Comparison of ENCODE assay signal across 8 mouse cellular contexts in genomic region chr3:50442341-50443292, GRCm38 (mm10). TPM values are rescaled to one million over a fixed set of nuclear protein-coding genes. Genes with fewer than 3 reads are reported as not detected.
DNase-seq lines count a peak whose midpoint lies in the region; ATAC-seq and TF ChIP-seq lines count a peak whose summit lies in the region.

No protein-coding gene starts in this region.

- peak; percentile 27 for TF ChIP-seq POLR2A in myocyte (IDR thresholded peaks at IDR 0.05; ENCODE audit: insufficient read length, low read depth)

- H3ac ChIP-seq in myocyte (ENCODE audit: control insufficient read depth, insufficient read length), result peak overlapping the region; percentile 38

- H3K4me1 ChIP-seq in liver, embryonic 11.5 days (replicated peaks; ENCODE audit: control insufficient read depth, insufficient read depth, low read length), result no peaks in the 10 kb centered on the region
- H3K4me1 ChIP-seq in embryonic facial prominence, embryonic 12.5 days, result peaks cover 3% of the 10 kb centered on the region; the same call in 1 of the 2 replicates
- no peaks in the 10 kb centered on the region; the same call in 1 of the 2 replicates for H3K4me1 ChIP-seq in hindbrain, postnatal 0 days (ENCODE audit: insufficient read depth, low read length)

- peaks cover 19% of the 10 kb centered on the region for H3K79me2 ChIP-seq in myocyte (ENCODE audit: control insufficient read depth, insufficient read depth)

- H3K27me3 ChIP-seq in liver, embryonic 11.5 days (replicated peaks; ENCODE audit: control insufficient read depth, insufficient read depth, low read length), result no peaks in the 10 kb centered on the region
- H3K27me3 ChIP-seq in embryonic facial prominence, embryonic 12.5 days, result no peaks in the 10 kb centered on the region
- H3K27me3 ChIP-seq in hindbrain, postnatal 0 days (ENCODE audit: insufficient read depth, low read length), result no peaks in the 10 kb centered on the region
- H3K27me3 ChIP-seq in myocyte (ENCODE audit: control insufficient read depth, insufficient read depth, insufficient read length), result no peaks in the 10 kb centered on the region

- no peak for ATAC-seq in liver, embryonic 11.5 days (replicated peaks; ENCODE audit: low FRiP score)
- ATAC-seq in embryonic facial prominence, embryonic 12.5 days (ENCODE audit: insufficient number of reproducible peaks, insufficient read depth, low FRiP score, low TSS enrichment), result no peak
- peak; percentile 40; the same call in 1 of the 2 replicates for ATAC-seq in hindbrain, postnatal 0 days
- no peak for ATAC-seq in monocyte, adult 5-6 weeks (replicated peaks; ENCODE audit: insufficient number of reproducible peaks, low FRiP score, low TSS enrichment, poor library complexity, severe bottlenecking)
- no peak for ATAC-seq in megakaryocyte-erythroid progenitor cell, adult 5-6 weeks (replicated peaks; ENCODE audit: low FRiP score, low TSS enrichment, poor library complexity, severe bottlenecking)

- H3K4me2 ChIP-seq in liver, embryonic 11.5 days, result peak overlapping the region; percentile 68
- H3K4me2 ChIP-seq in embryonic facial prominence, embryonic 12.5 days (replicated peaks), result peak overlapping the region; percentile 72
- H3K4me2 ChIP-seq in hindbrain, postnatal 0 days (ENCODE audit: low read depth, low read length), result peak overlapping the region; percentile 53
- H3K4me2 ChIP-seq in myocyte (ENCODE audit: low read depth), result peak overlapping the region; percentile 92

- H3K9me3 ChIP-seq in liver, embryonic 11.5 days (ENCODE audit: control insufficient read depth, low read length), result no peaks in the 10 kb centered on the region
- no peaks in the 10 kb centered on the region for H3K9me3 ChIP-seq in embryonic facial prominence, embryonic 12.5 days
- H3K9me3 ChIP-seq in hindbrain, postnatal 0 days (ENCODE audit: low read length), result no peaks in the 10 kb centered on the region

- no peaks in the 10 kb centered on the region for H3K36me3 ChIP-seq in liver, embryonic 11.5 days (ENCODE audit: control insufficient read depth, insufficient read depth, low read length)
- H3K36me3 ChIP-seq in embryonic facial prominence, embryonic 12.5 days, result no peaks in the 10 kb centered on the region
- no peaks in the 10 kb centered on the region for H3K36me3 ChIP-seq in hindbrain, postnatal 0 days (ENCODE audit: insufficient read depth, low read length)
- no peaks in the 10 kb centered on the region for H3K36me3 ChIP-seq in myocyte (ENCODE audit: control insufficient read depth, insufficient read depth)

- no peak overlapping the region for H3K27ac ChIP-seq in liver, embryonic 11.5 days (ENCODE audit: low read depth, low read length)
- H3K27ac ChIP-seq in embryonic facial prominence, embryonic 12.5 days, result no peak overlapping the region
- H3K27ac ChIP-seq in hindbrain, postnatal 0 days, result peak overlapping the region; percentile 45; the same call in 1 of the 2 replicates

- no peak for TF ChIP-seq CTCF in hindbrain, postnatal 0 days (IDR thresholded peaks at IDR 0.05; ENCODE audit: low read depth)

- peak; percentile 30 for DNase-seq in liver, embryonic 11.5 days (ENCODE audit: low spot score)
- DNase-seq in liver, result no peak
- no peak for DNase-seq in hindbrain, postnatal 0 days (ENCODE audit: low spot score)
- DNase-seq in frontal cortex, postnatal 10 days (ENCODE audit: low spot score in 2 of 2), result no peak

- no peak overlapping the region for H3K4me3 ChIP-seq in liver, embryonic 11.5 days (ENCODE audit: low read depth, low read length)
- H3K4me3 ChIP-seq in embryonic facial prominence, embryonic 12.5 days, result peak overlapping the region; percentile 37; the same call in 1 of the 2 replicates
- peak overlapping the region; percentile 32 for H3K4me3 ChIP-seq in hindbrain, postnatal 0 days (ENCODE audit: low read length)
- peak overlapping the region; percentile 35 for H3K4me3 ChIP-seq in myocyte

- no peak overlapping the region for H3K9ac ChIP-seq in liver, embryonic 11.5 days (ENCODE audit: low read depth, low read length)
- H3K9ac ChIP-seq in embryonic facial prominence, embryonic 12.5 days, result no peak overlapping the region
- H3K9ac ChIP-seq in hindbrain, postnatal 0 days (replicated peaks; ENCODE audit: low read length), result no peak overlapping the region

- 78% methylated on average over 19 of the region's 19 CpGs for WGBS in liver, embryonic 11.5 days
- WGBS in embryonic facial prominence, embryonic 12.5 days, result 56% methylated on average over 19 of the region's 19 CpGs
- WGBS in hindbrain, postnatal 0 days, result 72% methylated on average over 19 of the region's 19 CpGs

TF ChIP-seq in myocyte, 11 proteins besides CTCF, POLR2A, EP300 and RAD21:
- peak in 1 of 3 experiments; percentile 30 for TF ChIP-seq MYOG (IDR thresholded peaks at IDR 0.05; ENCODE audit: control insufficient read depth in 1 of 3, insufficient read depth in 1 of 3, insufficient read length in 2 of 3, low read depth in 2 of 3)
- peak; percentile 40 for TF ChIP-seq POLR2AphosphoS2 (IDR thresholded peaks at IDR 0.05; ENCODE audit: insufficient read length, low read depth)
- no peak for TF ChIP-seq USF1 (IDR thresholded peaks at IDR 0.05; ENCODE audit: low read depth)
- TF ChIP-seq TCF3 (IDR thresholded peaks at IDR 0.05; ENCODE audit: insufficient read length, low read depth), result no peak
- TF ChIP-seq MYOD1 (IDR thresholded peaks at IDR 0.05; ENCODE audit: control insufficient read depth in 1 of 3, insufficient read length in 2 of 3, low read depth in 2 of 3), result peak in 1 of 3 experiments; percentile 17

RNA-seq across cellular contexts. Expression of gene Slc7a11, which starts 0.8 kb away (rescaled TPM):
- 0.51 and 0.64 TPM in 2 replicates for polyA plus RNA-seq in liver, embryonic 11.5 days (2014; fragmentation: Nextera tagmentation; extraction: Ambion mirVana)
- 1.2 TPM in 2 replicates for polyA plus RNA-seq in embryonic facial prominence, embryonic 12.5 days (2016; fragmentation: Nextera tagmentation; extraction: Ambion mirVana)
- total RNA-seq in hindbrain, postnatal 0 days (2014; rRNA removed), result 18.0 TPM in 2 replicates
- polyA plus RNA-seq in hindbrain, postnatal 0 days (2015; fragmentation: Nextera tagmentation; extraction: Ambion mirVana), result 4.1 and 4.8 TPM in 2 replicates
- polyA plus RNA-seq in myocyte (2012; fragmentation: generic; extraction: Trizol), result 7.2 TPM
- 6.0 to 12.4 TPM (median 9.0 TPM) in 3 replicates for total RNA-seq in monocyte, adult 5-6 weeks (2017)
- 0.59 TPM in 1 of 2 replicates, not detected in the other for total RNA-seq in megakaryocyte-erythroid progenitor cell, adult 5-6 weeks (2014; fragmentation: Nextera tagmentation)
- 0.09 and 0.34 TPM in 2 replicates for total RNA-seq in megakaryocyte-erythroid progenitor cell, adult 5-6 weeks (2017)
